In the genomic region with DNA sequence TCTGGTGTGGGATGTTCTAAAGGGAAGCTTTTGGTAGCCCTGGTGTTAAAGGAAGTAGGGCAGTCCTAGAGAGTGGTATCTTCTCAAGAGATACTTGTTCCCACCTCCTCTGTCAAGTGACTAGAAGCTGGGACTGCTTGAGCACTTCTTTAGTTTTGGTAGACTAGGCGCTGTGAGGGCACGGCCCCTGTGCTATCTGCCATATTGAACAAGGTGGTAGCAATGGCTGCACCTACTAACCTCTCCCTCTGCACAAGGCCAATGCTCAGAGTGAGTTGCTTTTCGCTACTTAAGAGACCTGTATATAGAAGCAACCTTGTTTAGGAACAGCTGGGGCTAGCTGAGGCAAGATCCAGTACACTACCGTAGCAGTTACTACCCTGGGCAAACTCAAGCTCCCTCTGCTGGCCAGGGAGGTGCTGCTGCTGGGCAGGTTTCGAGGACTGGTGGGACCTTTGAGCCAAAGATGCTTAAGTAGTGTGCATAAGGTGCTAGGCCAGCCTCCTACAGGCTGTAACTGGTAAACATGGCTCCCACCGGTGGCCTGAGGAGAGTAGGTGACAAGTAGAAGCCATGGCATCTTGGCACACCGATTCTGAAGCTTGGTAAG, we compare ENCODE assay signal across 8 mouse cellular contexts. TPM values are rescaled to one million over a fixed set of nuclear protein-coding genes. Genes with fewer than 3 reads are reported as not detected.
DNase-seq lines count a peak whose midpoint lies in the region; ATAC-seq and TF ChIP-seq lines count a peak whose summit lies in the region.

No protein-coding gene starts in this region.

- H3K27me3 ChIP-seq in cerebellum, adult 2 months (ENCODE audit: control insufficient read depth, insufficient read depth, low read length), result no peaks in the 10 kb centered on the region
- H3K27me3 ChIP-seq in testis, adult 2 months (ENCODE audit: control insufficient read depth, insufficient read depth, low read length), result no peaks in the 10 kb centered on the region
- no peaks in the 10 kb centered on the region for H3K27me3 ChIP-seq in hindbrain, embryonic 10.5 days (ENCODE audit: insufficient read depth, poor library complexity, severe bottlenecking)

- peaks cover 3% of the 10 kb centered on the region for H3K36me3 ChIP-seq in testis, adult 2 months (ENCODE audit: control insufficient read depth, insufficient read depth, low read length)
- peaks cover 97% of the 10 kb centered on the region for H3K36me3 ChIP-seq in hindbrain, embryonic 10.5 days

- no peaks in the 10 kb centered on the region for H3K9me3 ChIP-seq in hindbrain, embryonic 10.5 days

- ATAC-seq in inflammation-experienced regulatory T-cells, adult 6 months, result no peak

- no peak overlapping the region for H3K27ac ChIP-seq in cerebellum, adult 2 months (ENCODE audit: insufficient read depth, low read length)
- no peak overlapping the region for H3K27ac ChIP-seq in testis, adult 2 months (ENCODE audit: control insufficient read depth, insufficient read depth, low read depth, low read length)
- H3K27ac ChIP-seq in hindbrain, embryonic 10.5 days, result no peak overlapping the region

- no peaks in the 10 kb centered on the region for H3K4me1 ChIP-seq in cerebellum, adult 2 months (ENCODE audit: control insufficient read depth, insufficient read depth, low read length)
- H3K4me1 ChIP-seq in testis, adult 2 months (ENCODE audit: control insufficient read depth, insufficient read depth, low read length), result no peaks in the 10 kb centered on the region
- no peaks in the 10 kb centered on the region for H3K4me1 ChIP-seq in hindbrain, embryonic 10.5 days (replicated peaks)

- WGBS in cerebellum, adult 2 months, result 94% methylated on average over 7 of the region's 7 CpGs
- WGBS in hindbrain, embryonic 10.5 days, result 89% methylated on average over 7 of the region's 7 CpGs

- H3K4me3 ChIP-seq in cerebellum, adult 2 months (replicated peaks; ENCODE audit: insufficient read depth, low read depth, low read length), result no peak overlapping the region
- no peak overlapping the region; the same call in 1 of the 2 replicates for H3K4me3 ChIP-seq in testis, adult 2 months (ENCODE audit: control insufficient read depth, low read depth, low read length)
- no peak overlapping the region for H3K4me3 ChIP-seq in hindbrain, embryonic 10.5 days

- DNase-seq in cerebellum, adult 2 months, result no peak
- DNase-seq in cerebellum, postnatal 36 days, result no peak
- DNase-seq in testis, postnatal 14 days (ENCODE audit: low spot score), result no peak
- peak; percentile 32 to 63 for DNase-seq in kidney, adult 8-10 months
- peak; percentile 51 to 60 for DNase-seq in lung, postnatal 4 days
- no peak for DNase-seq in hindbrain, embryonic 10.5 days (ENCODE audit: low spot score)

- peak; percentile 37; the same call in 1 of the 2 replicates for TF ChIP-seq CTCF in cerebellum, adult 2 months (IDR thresholded peaks at IDR 0.05; ENCODE audit: borderline replicate concordance, insufficient read depth, low read depth, low read length)
- TF ChIP-seq CTCF in testis, adult 2 months (IDR thresholded peaks at IDR 0.05; ENCODE audit: control insufficient read depth, insufficient read depth, insufficient replicate concordance, low read depth, low read length), result peak; percentile 41; the same call in 1 of the 2 replicates

- TF ChIP-seq POLR2A in cerebellum, adult 2 months (IDR thresholded peaks at IDR 0.05; ENCODE audit: borderline replicate concordance, insufficient read depth, low read length), result no peak
- TF ChIP-seq POLR2A in testis, adult 2 months (IDR thresholded peaks at IDR 0.05; ENCODE audit: control insufficient read depth, low read depth, low read length), result no peak

RNA-seq across cellular contexts. Expression of gene Dstn, which starts 30.5 kb away (rescaled TPM):
- polyA plus RNA-seq in cerebellum, adult 2 months (2012; rRNA removed), result 126 and 132 TPM in 2 replicates
- polyA plus RNA-seq in testis, adult 2 months (2012; rRNA removed), result 11.8 and 12.4 TPM in 2 replicates
- polyA plus RNA-seq in inflammation-experienced regulatory T-cells, adult 6 months (2017; shearing (Covaris generic)), result 10 to 100 TPM; 20.8 to 76.5 (median 26.2) TPM
- 327 and 368 TPM in 2 replicates for polyA plus RNA-seq in hindbrain, embryonic 10.5 days (2016; fragmentation: Nextera tagmentation; extraction: Ambion mirVana)

Comparison
In these comparisons a context has a peak if more than half of its experiments do, and no peak if none do; other contexts are left out.
1. DNase-seq: peak in kidney, adult 8-10 months (2 of 2) and lung, postnatal 4 days (2 of 2); none in cerebellum, adult 2 months (0 of 2), cerebellum, postnatal 36 days (0 of 2), testis, postnatal 14 days (single experiment) and hindbrain, embryonic 10.5 days (single experiment).